Mouse (Mus musculus): ENCODE measurements around the gene C3.

The C3 gene

DNA sequence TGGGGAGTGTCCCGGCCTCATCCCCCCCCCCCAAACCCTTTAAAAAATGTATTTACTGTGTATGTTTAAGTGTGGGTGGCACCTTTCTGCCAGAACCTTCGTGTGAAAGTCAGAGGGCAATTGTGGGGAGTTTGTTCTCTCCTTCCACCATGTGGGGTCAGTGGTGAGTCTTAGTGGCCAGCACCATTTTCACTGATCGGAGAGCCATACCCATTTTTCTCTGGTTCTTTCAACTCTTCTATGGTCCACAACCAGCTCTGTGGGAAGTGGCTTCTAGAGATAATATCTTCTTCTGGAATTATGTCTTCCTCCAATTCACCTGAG is 8.1 kb downstream of the C3 start:
- peak; percentile 3 for DNase-seq (ENCODE audit: low read depth, low spot score)

- peak; percentile 48 for DNase-seq (ENCODE audit: low read depth, low spot score)
Measured at GRCm38 (mm10) chr17:57219167-57219883, 8.6 kb downstream of the C3 start.

DNA sequence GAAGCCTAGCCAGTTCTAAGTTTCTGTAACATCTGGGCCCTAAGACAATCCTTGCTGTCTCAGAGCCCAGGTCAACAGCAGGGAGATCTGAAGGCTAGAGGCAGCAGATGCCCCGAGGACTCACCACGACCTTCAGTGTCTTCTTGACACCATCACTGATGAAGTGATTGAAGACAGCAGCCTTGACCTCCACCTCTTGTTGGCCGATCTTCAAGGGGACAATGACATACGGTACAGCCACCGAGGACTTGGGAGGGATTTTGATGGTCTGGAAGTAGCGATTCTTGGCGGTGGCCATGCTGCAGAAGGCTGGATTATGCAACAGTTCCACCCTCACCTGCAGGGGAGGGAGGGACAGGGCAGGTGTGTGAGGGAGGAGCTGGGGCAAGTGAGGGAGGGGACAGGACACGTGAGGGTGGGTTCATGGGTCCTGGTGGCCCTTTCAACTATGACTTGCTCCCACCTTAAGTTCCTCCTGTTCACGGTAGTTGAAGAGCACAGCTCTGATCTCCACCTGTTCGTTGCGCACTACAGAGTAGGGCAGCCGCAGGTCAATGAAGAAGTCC is 9.5 kb downstream of the C3 start:
- DNase-seq (ENCODE audit: low read depth, low spot score) = no peak

DNA sequence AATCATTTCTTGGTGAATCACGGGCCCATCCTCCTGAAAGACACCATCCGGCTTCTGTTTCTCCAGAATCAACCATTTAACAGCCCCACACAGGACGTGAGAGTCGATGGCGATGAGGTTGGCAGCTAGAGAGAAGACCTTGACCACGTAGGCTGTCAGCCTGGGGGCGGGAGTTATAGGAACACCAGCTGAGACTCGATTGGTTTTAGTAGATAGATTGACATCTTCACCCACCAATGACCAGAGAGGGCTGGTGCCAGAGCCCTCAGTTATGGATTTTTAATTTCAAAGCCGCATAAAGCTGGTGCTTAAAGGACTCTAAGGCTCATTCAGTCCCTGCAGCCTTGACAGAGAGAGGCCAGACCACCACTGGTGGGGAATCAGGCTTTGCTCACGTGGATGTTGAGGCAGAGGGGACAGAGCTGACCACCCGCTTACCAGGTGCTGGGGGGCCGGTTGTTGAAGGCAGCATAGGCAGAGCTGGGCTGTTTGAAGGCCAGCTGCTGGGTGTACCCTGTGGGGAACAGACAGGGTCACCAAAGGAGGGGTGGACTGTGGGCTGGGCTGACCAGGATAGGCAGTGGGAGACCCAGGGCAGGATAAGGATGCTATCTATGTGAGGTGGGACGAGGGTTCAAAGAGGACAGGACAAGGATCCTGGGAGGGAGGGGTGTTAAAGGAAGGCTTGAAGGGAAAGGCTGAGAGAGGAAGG is 13.1 kb downstream of the C3 start:
- DNase-seq (ENCODE audit: low read depth, low spot score) = peak; percentile 10

DNA sequence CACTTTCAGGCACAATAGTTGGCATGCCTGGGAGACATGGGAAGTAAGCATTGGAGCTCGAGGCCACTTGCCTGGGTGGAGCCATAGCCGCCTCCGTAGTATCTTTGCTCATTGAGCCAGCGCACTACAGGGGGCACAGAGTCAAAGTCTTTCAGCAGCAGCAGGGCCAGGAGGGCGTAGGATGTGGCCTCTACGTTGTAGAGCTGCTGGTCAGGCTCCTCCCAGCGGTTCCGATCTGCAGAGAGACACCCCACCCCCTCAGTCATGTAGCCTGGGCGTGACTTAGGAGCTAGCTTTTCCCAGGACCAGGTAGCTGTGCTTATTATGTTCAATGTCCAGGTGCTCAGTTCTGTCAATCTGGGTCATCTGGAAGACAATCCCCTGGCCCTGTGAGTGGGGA is 16.4 kb downstream of the C3 start:
- no peak for DNase-seq (ENCODE audit: low read depth, low spot score)

- DNase-seq (ENCODE audit: low read depth, low spot score) = no peak
Measured at GRCm38 (mm10) chr17:57209330-57209729, 18.6 kb downstream of the C3 start.

DNA sequence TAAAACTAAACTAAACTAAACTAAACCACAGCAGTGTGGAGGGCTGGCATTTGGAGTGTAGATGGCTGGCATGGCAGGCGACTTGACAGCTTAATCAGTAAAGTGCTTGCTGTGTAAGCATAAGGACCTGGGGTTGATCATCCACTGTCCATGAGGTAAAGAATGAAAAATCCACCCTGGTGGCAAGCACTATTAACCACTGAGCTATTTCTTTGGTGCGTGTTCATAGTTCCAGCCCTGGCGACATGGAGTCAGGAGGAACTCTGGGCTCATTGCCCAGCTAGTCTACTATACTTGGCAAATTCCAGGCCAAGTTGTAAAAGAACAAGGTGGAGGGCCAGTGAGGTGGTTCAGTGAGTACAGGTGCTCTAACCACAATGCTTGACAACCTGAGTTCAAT is 20.0 kb downstream of the C3 start:
- DNase-seq (ENCODE audit: low read depth, low spot score) = no peak

GRCm38 (mm10) chr17:57201841-57202724 is 25.9 kb downstream of the C3 start:
- DNase-seq (ENCODE audit: low read depth, low spot score) = no peak

DNA sequence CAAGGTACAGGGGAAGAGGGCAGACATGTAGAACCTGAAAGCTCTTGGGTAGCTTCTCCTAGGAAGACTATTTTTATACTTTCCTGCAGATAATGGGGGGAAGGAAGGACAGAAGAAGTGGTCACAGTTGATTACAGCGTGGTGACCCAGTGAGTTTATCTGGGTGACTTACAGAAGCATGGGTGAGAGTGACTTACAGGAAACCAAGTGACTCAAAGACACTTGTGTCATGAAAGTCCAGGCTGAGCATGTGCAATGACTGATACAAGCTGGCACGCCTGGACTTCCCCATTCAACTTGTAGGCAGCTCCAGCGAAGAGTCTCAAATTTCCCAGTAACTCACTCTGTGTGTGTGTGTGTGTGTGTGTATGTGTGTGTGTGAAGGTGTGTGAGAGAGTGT is 29.7 kb downstream of the C3 start:
- no peak for DNase-seq (ENCODE audit: low read depth, low spot score)

- peak; percentile 27 for DNase-seq (ENCODE audit: low read depth, low spot score)
Measured at GRCm38 (mm10) chr17:57195326-57196010, 32.5 kb downstream of the C3 start.

DNA sequence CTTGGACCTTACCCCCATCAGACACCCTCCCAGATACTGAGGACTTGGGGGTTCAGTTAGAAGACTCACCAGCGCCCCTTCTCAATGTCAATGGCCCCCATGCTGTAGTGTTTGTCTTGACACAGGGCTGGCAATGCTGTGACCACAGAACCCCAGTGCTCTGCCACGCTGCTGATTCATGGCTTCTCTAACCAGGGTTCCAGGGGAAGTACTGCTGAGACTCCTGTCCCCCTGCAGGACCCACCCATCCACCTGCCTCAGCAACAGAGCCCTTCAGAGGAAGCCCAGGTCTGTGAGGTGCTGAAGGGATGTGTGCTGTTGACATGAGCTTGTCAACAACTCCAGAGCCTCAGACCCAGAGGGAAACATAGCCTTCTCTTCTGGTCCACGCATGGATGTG is 33.2 kb downstream of the C3 start:
- DNase-seq (ENCODE audit: low read depth, low spot score) = no peak

- DNase-seq (ENCODE audit: low read depth, low spot score) = no peak
Measured at GRCm38 (mm10) chr17:57194041-57194507, 33.9 kb downstream of the C3 start, which contains the start of gene Tnfsf14. Gene Tnfsf14, minus strand, starts transcription at chr17:57194177.

DNA sequence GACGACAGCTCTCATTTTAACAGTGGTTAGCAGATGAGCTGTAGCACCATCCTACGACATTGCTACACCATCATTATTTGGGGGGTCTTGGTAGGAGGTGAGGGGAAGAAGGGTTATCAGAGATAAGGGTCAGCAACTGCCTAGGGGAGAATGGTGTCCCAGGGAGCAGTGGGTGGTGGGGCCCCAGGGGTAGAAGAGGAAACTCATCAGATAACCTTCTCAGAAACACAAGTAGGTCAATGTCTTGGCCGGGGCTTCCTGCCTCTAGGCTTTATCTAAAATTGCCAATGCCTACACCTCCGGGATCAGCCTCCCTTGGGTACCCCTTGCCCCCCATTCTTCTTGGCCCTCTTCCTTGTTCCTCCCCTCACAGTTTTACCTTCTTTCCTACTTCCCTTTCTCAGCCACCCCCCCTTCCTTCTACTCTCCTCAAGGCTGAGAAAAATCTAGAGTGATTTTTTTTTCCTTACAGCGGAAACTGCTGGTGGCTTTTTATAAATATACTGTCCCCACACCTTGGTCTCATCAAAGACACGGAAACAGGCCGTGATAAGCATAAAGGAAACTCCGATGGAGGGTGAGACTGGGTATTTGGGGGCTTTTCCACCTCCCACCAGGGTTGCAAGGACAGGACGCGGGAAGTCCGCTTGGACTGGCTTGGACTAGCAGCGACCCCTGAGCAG is 39.3 kb downstream of the C3 start:
- DNase-seq (ENCODE audit: low read depth, low spot score) = no peak

DNA sequence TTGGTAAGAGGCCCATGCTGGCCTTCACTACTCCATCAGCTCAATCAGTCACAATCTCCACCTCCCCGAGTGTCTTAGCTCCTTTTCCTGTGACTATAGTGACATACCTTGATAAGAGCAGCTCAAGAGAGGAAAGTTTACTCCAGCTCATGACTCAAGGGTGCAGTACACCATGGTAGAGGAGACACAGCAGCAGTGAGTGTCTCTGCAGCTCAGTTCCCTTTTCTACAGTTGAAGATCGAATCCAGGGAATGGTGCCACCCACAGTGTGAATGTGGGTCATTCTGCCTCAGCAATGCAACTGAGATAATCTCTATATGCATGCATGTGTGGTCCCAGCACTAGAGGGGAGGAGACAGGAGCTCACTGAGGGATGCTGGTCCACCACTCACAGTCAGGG is 42.3 kb downstream of the C3 start:
- DNase-seq (ENCODE audit: low read depth, low spot score) = no peak

GRCm38 (mm10) chr17:57182871-57183270 is 45.1 kb downstream of the C3 start:
- DNase-seq (ENCODE audit: low read depth, low spot score) = no peak

- DNase-seq (ENCODE audit: low read depth, low spot score) = no peak
Measured at GRCm38 (mm10) chr17:57180363-57180762, 47.6 kb downstream of the C3 start.

DNA sequence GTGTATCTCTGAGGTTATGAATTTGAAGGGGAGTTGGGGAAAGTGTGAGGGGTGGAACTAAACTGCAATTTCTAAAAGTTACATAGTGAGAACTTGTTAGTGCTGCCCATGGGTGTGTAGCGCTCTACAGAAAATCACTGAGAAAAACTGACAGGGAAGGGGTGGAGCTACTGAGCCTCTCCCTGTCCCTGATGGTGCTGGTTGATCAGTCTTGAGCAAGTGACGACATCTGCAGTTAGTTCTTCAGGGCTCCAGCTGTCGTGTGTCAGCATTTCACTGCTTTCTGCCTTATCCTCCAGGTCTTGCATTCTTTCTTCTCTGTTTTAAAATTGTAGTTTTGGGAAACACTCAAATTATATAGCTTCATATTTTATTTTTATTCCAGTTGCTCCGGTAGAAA is 54.6 kb downstream of the C3 start:
- DNase-seq (ENCODE audit: low read depth, low spot score) = no peak

- no peak for DNase-seq (ENCODE audit: low read depth, low spot score)
Measured at GRCm38 (mm10) chr17:57172378-57172777, 55.6 kb downstream of the C3 start.

- DNase-seq (ENCODE audit: low read depth, low spot score) = no peak
Measured at GRCm38 (mm10) chr17:57170616-57171260, 57.2 kb downstream of the C3 start.

All from forelimb bud, embryonic 11.5 days (tissue).